Mouse (Mus musculus): Measurements from ENCODE around the gene Rbm38. TPM values are rescaled to one million over a fixed set of nuclear protein-coding genes. Genes with fewer than 3 reads are reported as not detected.
A peak's percentile ranks its signal among the peaks of the same experiment; 100 is the strongest.

Gene Rbm38
- total and polyA plus RNA-seq, 3 experiments, result 18.4 to 174 (median 27.2) TPM

DNA sequence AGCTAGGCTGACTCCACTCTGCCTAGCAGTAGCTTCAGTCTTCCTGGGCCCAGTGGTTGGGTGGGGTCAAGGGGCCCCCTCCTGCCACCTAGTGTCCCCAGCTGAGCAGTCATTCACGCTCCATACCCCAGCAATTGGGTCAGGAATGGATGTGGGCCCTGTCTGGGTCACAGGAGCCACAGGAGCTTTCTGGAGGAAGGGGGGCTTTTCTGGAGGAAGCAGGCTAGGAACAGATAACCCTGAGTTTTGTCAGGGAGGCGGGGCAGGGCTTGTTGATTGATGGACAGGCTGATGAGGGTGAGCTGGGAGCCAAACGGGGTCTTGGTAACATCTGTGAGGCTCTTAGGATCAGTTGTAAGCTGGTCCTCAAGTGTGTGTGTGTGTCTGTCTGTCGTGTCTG, 16.3 kb downstream of the Rbm38 start:
- no peak for DNase-seq

- no peak for DNase-seq
These were observed 17.0 kb downstream of the Rbm38 start for GRCm38 (mm10) chr2:173037347-173037746.

GRCm38 (mm10) chr2:173037827-173038607, 17.7 kb downstream of the Rbm38 start:
- DNase-seq, result peak; percentile 63

DNA sequence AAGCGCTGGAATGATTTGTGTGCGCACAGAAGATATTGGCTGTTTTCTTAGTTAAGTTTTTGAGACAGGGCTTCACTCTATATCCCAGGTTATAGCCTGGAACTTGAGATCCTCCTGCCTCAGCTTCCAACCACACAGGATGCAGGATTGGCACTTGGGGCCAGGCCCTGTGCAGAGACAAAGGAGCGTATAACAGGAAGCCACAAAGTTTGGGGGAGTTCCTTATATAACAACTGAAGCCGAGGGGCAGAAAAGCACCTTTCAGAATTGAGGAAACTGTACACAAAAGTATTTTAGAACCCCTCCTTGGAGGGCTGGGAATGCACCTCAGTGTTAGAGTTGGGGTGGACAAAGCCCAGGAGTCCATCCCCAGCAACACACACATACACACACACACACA, 18.7 kb downstream of the Rbm38 start:
- DNase-seq, result no peak

GRCm38 (mm10) chr2:173040803-173041202, 20.5 kb downstream of the Rbm38 start:
- no peak for DNase-seq

DNA sequence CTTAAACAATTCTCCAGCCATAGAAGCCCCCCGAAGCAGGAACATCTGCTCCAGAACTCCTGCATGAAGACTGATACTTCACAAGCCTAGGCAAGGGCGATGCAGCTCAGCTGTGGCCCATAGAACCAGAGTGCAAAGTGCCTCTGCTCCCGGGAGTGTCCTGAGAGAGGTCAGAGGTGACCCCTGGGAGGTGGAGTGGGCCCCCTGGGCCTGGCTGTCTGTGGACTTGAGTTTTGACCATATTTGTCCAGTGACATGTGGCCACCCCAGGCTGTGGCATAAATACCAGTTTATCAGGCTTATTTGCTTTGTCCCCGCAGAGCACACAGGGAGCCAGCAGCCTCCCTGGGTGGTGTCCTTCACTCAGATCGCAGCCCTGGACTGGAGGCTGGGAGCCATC, 20.9 kb downstream of the Rbm38 start:
- DNase-seq, result no peak

DNA sequence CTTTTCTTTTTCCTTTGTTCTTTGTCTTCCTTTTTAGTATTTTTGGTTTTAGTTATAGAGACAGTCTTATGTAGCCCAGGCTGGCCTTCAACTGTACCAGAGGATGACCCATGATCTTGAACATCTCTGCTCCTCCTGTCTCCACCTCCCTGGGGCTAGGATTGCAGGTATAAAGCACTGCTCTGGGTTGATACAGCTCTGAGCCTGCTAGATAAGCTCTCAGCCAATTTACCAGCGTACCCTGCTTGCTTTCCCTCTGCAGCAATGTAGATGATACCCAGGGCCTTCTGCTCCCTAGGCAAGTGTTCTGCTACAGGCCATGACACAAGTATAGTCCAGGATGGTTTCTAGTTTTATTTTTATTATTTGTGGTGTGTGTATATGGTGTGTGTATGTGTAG, 21.6 kb downstream of the Rbm38 start:
- no peak for DNase-seq

- no peak for DNase-seq
These were observed 22.3 kb downstream of the Rbm38 start for GRCm38 (mm10) chr2:173042504-173043162.

DNA sequence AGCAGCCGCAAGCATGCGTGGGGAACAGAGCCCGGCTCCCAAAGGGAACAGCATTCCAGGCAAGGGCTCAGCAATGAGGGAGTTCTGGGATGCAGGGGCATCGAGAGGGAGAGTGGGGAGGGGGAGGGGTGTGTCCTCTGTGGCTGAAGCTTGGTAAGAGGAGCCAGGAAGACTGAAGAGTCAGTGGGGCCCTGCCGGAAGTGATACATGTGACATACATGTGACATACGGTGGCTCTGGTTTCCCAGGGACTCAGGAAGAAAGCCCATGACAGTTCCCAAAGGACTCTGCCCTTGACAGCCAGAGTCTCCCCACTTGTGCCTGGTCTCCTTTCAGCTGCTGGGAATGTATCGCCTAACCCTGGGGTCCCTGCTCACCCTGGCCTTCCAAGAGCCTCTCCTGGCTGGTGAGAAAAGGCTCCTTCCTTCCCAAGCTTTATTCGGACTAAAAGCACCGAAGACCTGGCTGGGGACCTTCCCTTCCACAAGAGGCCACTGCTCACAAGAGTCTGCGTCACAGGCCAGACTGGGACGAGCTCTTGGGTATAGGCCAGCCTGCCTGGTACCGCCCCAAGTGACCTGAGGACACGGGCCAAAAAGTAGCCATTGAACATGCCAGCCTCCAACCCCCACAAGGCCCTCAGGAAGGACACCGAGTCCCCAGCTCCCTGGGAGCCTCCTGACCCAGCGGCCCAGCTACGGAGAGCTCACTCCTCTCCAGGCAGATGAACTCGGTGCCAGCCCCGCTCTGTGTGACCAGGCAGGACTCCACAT, 24.1 kb downstream of the Rbm38 start:
- peak; percentile 93 for DNase-seq

DNA sequence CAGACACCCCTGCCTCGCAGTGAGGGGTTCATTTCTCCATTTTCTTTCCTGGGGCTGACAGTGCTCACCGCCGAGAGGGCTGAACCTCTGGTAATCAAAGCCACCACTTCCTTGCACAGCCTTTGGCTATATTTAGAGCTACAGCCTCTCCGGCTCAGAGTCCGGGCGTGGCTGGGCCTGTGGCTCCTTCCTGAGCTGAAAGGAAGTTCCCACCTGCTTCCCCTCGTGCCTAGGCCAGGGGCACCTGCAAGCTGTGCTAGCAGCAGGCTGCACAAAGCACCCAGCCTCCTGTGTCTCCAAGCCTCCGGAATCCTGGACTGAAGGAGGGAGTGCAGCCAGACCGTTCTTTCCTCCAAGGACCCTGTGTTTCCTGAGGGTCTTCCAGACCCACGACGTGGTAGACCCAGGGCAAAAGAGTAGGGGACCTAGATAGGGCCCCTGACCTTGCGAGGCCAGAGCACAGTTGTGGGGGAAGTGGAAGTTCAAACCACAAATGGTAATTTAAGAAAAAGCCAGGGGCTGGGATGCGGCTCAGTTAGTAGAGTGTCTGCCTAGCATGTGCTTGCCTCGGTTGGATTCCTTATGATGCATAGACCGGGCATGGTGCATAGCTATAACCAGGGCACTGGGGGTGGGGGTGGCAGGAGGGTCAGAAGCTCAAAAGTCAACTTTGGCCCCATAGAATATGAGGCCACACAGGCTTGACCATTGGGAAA, 26.4 kb downstream of the Rbm38 start:
- no peak for DNase-seq

GRCm38 (mm10) chr2:173047471-173047870, 27.2 kb downstream of the Rbm38 start:
- no peak for DNase-seq

DNA sequence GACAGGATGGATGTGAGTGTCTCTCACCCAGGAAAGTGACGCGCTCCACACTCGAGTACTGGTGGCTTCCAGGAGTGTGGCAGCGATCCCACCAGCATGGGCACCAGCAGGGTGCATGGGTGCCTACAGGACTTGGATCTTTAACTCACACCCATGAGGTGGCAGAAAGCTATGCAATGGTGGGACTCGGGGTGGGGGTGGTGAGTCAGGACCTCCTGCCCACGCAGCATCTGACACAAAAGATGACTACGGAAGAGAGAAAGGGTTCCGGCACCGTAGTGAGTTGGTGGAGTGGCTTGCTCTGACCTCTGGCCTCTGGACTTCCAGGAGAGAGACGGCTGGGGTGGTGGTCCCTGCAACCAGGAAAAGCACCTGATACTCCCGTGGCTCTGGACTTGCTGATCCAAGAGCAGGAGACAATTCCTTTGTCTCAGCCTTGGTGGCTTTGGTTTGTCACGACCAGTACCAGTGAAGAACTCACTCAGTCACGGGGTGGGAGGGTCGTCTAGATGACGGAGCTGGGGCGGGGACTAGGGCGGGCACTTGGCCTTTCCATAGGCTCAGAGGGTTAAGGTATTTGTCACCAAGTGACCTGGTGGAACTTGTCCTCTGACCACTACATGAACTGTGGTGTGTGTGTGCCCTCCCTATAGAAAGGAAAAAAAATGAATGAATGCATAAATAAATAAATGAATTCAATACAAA, 27.9 kb downstream of the Rbm38 start:
- DNase-seq, result no peak

GRCm38 (mm10) chr2:173049231-173049630, 28.9 kb downstream of the Rbm38 start:
- DNase-seq, result no peak

GRCm38 (mm10) chr2:173049817-173050216, 29.5 kb downstream of the Rbm38 start:
- no peak for DNase-seq

GRCm38 (mm10) chr2:173050604-173051382, 30.5 kb downstream of the Rbm38 start:
- no peak for DNase-seq

DNA sequence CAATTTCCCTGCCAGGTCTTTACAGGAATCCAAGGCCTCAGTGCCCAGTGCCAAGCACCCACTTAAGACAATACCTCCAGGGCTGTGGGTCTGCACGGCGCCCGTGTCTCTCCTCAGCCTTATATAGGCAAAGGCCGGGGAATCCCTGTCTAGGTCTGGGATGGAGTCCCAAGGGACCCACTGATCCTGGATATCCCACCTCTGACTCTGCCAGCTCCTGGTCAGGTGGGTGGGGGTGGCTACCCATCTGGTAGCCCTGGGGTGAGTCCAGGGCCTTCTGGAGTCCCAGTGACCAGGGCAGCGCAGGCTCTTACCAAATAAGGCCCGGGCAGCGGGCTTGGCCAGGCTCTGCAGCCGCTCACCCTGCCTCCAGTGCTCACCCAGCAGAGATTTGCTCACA, 32.6 kb downstream of the Rbm38 start:
- DNase-seq, result no peak

- DNase-seq, result no peak
These were observed 33.5 kb downstream of the Rbm38 start for GRCm38 (mm10) chr2:173053846-173054245.

DNA sequence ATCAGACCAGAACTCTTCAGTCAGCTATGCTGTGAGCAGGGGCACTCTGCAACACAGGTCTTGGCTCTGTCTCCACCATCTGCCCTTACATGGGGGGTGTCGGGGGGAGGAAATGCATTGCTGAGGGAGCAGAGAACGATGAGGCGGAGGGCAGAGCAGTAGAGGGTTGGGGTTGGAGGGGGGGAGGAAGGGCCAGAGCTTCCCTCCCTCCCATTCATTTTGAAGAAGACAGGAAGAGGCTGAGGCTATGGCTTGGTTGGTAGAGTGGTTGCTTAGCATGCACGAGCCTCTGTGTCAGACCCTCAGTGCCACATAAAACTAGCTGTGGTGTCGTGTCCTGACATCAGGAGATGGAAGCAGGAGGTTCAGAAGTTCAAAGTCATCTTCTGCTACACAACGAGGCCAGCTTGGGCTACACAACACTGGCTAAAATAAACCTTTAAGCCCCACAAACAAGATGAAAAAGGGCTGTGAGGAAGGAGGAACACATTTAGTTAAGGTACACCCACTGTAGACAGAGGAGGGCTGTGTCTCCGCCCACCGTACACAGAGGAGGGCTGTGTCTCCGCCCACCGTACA, 36.1 kb downstream of the Rbm38 start:
- no peak for DNase-seq

- DNase-seq, result no peak
These were observed 36.6 kb downstream of the Rbm38 start for GRCm38 (mm10) chr2:173056882-173057315.

DNA sequence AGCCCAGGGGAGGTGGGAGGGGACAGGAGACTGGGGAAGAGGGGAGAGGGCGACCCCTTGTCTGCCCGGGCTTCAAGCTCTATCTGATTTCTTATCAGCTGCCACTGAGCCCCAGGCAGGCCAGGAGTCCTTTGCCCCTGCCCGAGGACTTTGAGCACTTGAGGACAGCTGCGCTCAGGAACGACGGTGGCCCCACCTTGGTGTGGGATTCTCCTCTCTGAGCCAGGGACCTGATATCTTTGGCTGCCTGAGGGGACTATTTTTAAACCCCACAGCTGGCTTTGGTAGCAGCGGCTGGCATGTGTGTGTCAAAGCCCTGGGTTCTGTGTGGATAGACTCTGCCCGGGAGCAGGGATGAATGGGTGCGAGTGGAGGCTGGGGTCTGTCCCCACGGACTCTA, 37.3 kb downstream of the Rbm38 start:
- no peak for DNase-seq

All from adrenal gland, adult 2 months (tissue).